In genomic region chr11:100971455-100971854, GRCm38 (mm10) we compare ENCODE assay signal across 16 mouse cellular contexts. TPM values are rescaled to one million over a fixed set of nuclear protein-coding genes. Genes with fewer than 3 reads are reported as not detected.
DNase-seq lines count a peak whose midpoint lies in the region; ATAC-seq lines count a peak whose summit lies in the region.
"Had no signal": no experiment of that assay in that cellular context is flagged by ENCODE, and none has a peak within 500 bp of the region (broad histone marks: within the 10 kb centered on the region; RNA-seq: fewer than 3 reads in every experiment).

No protein-coding gene starts in this region.

- no peak for ATAC-seq in kidney, embryonic 15.5 days (replicated peaks; ENCODE audit: low FRiP score)
- no peak for ATAC-seq in kidney, embryonic 14.5 days (ENCODE audit: low FRiP score, low TSS enrichment)
- ATAC-seq in intestine, embryonic 16.5 days = no peak
- no peak for ATAC-seq in frontal cortex, adult (ENCODE audit: low TSS enrichment)
- ATAC-seq: midbrain, embryonic 13.5 days had no signal

- H3K4me3 ChIP-seq in kidney, embryonic 15.5 days (replicated peaks) = no peak overlapping the region
- H3K4me3 ChIP-seq in kidney, embryonic 14.5 days (ENCODE audit: low read length) = no peak overlapping the region
- peak overlapping the region; percentile 83 for H3K4me3 ChIP-seq in brown adipose tissue, adult 24 weeks (ENCODE audit: insufficient read depth, low read depth, low read length)
- peak overlapping the region; percentile 77; the same call in 1 of the 2 replicates for H3K4me3 ChIP-seq in intestine, embryonic 16.5 days (ENCODE audit: low read length)

- peaks cover 41% of the 10 kb centered on the region for H3K4me1 ChIP-seq in kidney, embryonic 15.5 days
- H3K4me1 ChIP-seq in kidney, embryonic 14.5 days (ENCODE audit: control insufficient read depth, insufficient read depth, low read length) = no peaks in the 10 kb centered on the region
- H3K4me1 ChIP-seq in brown adipose tissue, adult 24 weeks (ENCODE audit: control insufficient read depth, insufficient read depth, insufficient read length, low read length) = peaks cover 13% of the 10 kb centered on the region
- H3K4me1 ChIP-seq in intestine, embryonic 16.5 days (ENCODE audit: control insufficient read depth, insufficient read depth, low read length) = peaks cover 17% of the 10 kb centered on the region; the same call in 1 of the 2 replicates

- 61% methylated on average over 10 of the region's 10 CpGs for WGBS in kidney, embryonic 15.5 days
- 68% methylated on average over 10 of the region's 10 CpGs for WGBS in kidney, embryonic 14.5 days
- 76% methylated on average over 10 of the region's 10 CpGs for WGBS in intestine, embryonic 16.5 days

- H3K4me2 ChIP-seq in kidney, embryonic 15.5 days = peak overlapping the region; percentile 72; the same call in 1 of the 2 replicates
- no peak overlapping the region for H3K4me2 ChIP-seq in kidney, embryonic 14.5 days (replicated peaks; ENCODE audit: low read depth, low read length)
- 0 out of 2 replicates have a peak overlapping the region, but pooled peaks have one; percentile 88 for H3K4me2 ChIP-seq in intestine, embryonic 16.5 days (ENCODE audit: low read depth, low read length)

- no peaks in the 10 kb centered on the region for H3K9me3 ChIP-seq in kidney, embryonic 15.5 days (replicated peaks)
- H3K9me3 ChIP-seq in kidney, embryonic 14.5 days (ENCODE audit: control insufficient read depth, low read length) = no peaks in the 10 kb centered on the region
- no peaks in the 10 kb centered on the region for H3K9me3 ChIP-seq in intestine, embryonic 16.5 days (ENCODE audit: control insufficient read depth, low read length)
- H3K9me3 ChIP-seq: G1E; midbrain, embryonic 13.5 days had no signal

- intact Hi-C loops in left cerebral cortex, postnatal 14 days (cut with DNase I) = no loop called here

- DNase-seq in heart, adult 11 months = peak; percentile 92
- DNase-seq in heart, adult 9 months (ENCODE audit: low spot score in 2 of 2) = no peak
- DNase-seq in left cerebral cortex, postnatal 14 days (ENCODE audit: low spot score in 2 of 2) = no peak
- DNase-seq: cerebellum, adult 9-10 months; kidney, postnatal 4 days; layer of hippocampus, postnatal 36 days; lung, postnatal 14 days; right cerebral cortex, postnatal 14 days; thymus, adult 2 months had no signal

- H3K9ac ChIP-seq in kidney, embryonic 15.5 days = no peak overlapping the region
- H3K9ac ChIP-seq in kidney, embryonic 14.5 days (ENCODE audit: low read depth, low read length) = no peak overlapping the region
- H3K9ac ChIP-seq in intestine, embryonic 16.5 days (ENCODE audit: low read depth, low read length) = 0 out of 2 replicates have a peak overlapping the region, but pooled peaks have one; percentile 85
- H3K9ac ChIP-seq: midbrain, embryonic 13.5 days had no signal

- peak overlapping the region; percentile 88; the same call in 1 of the 2 replicates for H3K27ac ChIP-seq in kidney, embryonic 15.5 days
- no peak overlapping the region for H3K27ac ChIP-seq in kidney, embryonic 14.5 days (ENCODE audit: low read depth, low read length)
- peak overlapping the region; percentile 91 for H3K27ac ChIP-seq in brown adipose tissue, adult 24 weeks (replicated peaks; ENCODE audit: low read depth, low read length)
- no peak overlapping the region for H3K27ac ChIP-seq in intestine, embryonic 16.5 days (ENCODE audit: low read length)
- H3K27ac ChIP-seq: midbrain, embryonic 13.5 days had no signal

- peaks cover 67% of the 10 kb centered on the region for H3K27me3 ChIP-seq in kidney, embryonic 15.5 days
- H3K27me3 ChIP-seq in kidney, embryonic 14.5 days (ENCODE audit: control insufficient read depth, insufficient read depth, low read length) = peaks cover 44% of the 10 kb centered on the region
- no peaks in the 10 kb centered on the region for H3K27me3 ChIP-seq in intestine, embryonic 16.5 days (replicated peaks; ENCODE audit: control insufficient read depth, insufficient read depth, low read length)

- no peaks in the 10 kb centered on the region for H3K36me3 ChIP-seq in kidney, embryonic 15.5 days
- H3K36me3 ChIP-seq in kidney, embryonic 14.5 days (ENCODE audit: control insufficient read depth, insufficient read depth, low read length) = no peaks in the 10 kb centered on the region
- H3K36me3 ChIP-seq in intestine, embryonic 16.5 days (ENCODE audit: control insufficient read depth, insufficient read depth, low read length) = no peaks in the 10 kb centered on the region
- H3K36me3 ChIP-seq: G1E; midbrain, embryonic 13.5 days had no signal

RNA-seq across cellular contexts. Expression of gene Cavin1, which starts 0.8 kb away (rescaled TPM):
- polyA plus RNA-seq in kidney, embryonic 15.5 days (2015; fragmentation: Nextera tagmentation; extraction: Ambion mirVana) = 131 and 150 TPM in 2 replicates
- 40.7 and 45.1 TPM in 2 replicates for polyA plus RNA-seq in kidney, embryonic 14.5 days (2014; fragmentation: Nextera tagmentation; extraction: Ambion mirVana)
- polyA plus RNA-seq in brown adipose tissue, adult 24 weeks (2012; ENCODE audit: insufficient read depth, insufficient read length, missing spikeins) = 242 and 279 TPM in 2 replicates
- polyA plus RNA-seq in intestine, embryonic 16.5 days (2015; fragmentation: Nextera tagmentation; extraction: Ambion mirVana) = 214 and 221 TPM in 2 replicates
- total RNA-seq in left cerebral cortex, postnatal 14 days (2021) = 10 to 100 TPM; 19.8 to 23.2 TPM

RNA-seq across cellular contexts. Expression of gene Stat3, which starts 32.1 kb away (rescaled TPM):
- polyA plus RNA-seq in kidney, embryonic 15.5 days (2015; fragmentation: Nextera tagmentation; extraction: Ambion mirVana) = 44.8 and 45.1 TPM in 2 replicates
- polyA plus RNA-seq in kidney, embryonic 14.5 days (2014; fragmentation: Nextera tagmentation; extraction: Ambion mirVana) = 25.3 and 40.0 TPM in 2 replicates
- polyA plus RNA-seq in brown adipose tissue, adult 24 weeks (2012; ENCODE audit: insufficient read depth, insufficient read length, missing spikeins) = 18.8 and 20.9 TPM in 2 replicates
- polyA plus RNA-seq in intestine, embryonic 16.5 days (2015; fragmentation: Nextera tagmentation; extraction: Ambion mirVana) = 48.9 and 53.2 TPM in 2 replicates
- total RNA-seq in left cerebral cortex, postnatal 14 days (2021) = 10 to 100 TPM; 32.9 to 34.2 TPM

RNA-seq across cellular contexts. Expression of gene Atp6v0a1, which starts 37.8 kb away (rescaled TPM):
- polyA plus RNA-seq in kidney, embryonic 15.5 days (2015; fragmentation: Nextera tagmentation; extraction: Ambion mirVana) = 36.1 and 46.0 TPM in 2 replicates
- 29.2 and 38.8 TPM in 2 replicates for polyA plus RNA-seq in kidney, embryonic 14.5 days (2014; fragmentation: Nextera tagmentation; extraction: Ambion mirVana)
- polyA plus RNA-seq in brown adipose tissue, adult 24 weeks (2012; ENCODE audit: insufficient read depth, insufficient read length, missing spikeins) = 26.1 and 26.7 TPM in 2 replicates
- 38.8 and 43.3 TPM in 2 replicates for polyA plus RNA-seq in intestine, embryonic 16.5 days (2015; fragmentation: Nextera tagmentation; extraction: Ambion mirVana)
- 100 to 1,000 TPM; 489 to 499 TPM for total RNA-seq in left cerebral cortex, postnatal 14 days (2021)

Comparison
In these comparisons a context has a peak if more than half of its experiments do, and no peak if none do; other contexts are left out.
1. H3K27ac ChIP-seq: peak in kidney, embryonic 15.5 days (single experiment) and brown adipose tissue, adult 24 weeks (single experiment); none in kidney, embryonic 14.5 days (single experiment) and intestine, embryonic 16.5 days (single experiment).
2. H3K4me3 ChIP-seq: peak in brown adipose tissue, adult 24 weeks (single experiment) and intestine, embryonic 16.5 days (single experiment); none in kidney, embryonic 15.5 days (single experiment) and kidney, embryonic 14.5 days (single experiment).